Mouse (Mus musculus) megakaryocyte-erythroid progenitor cell, adult 5-6 weeks (primary cell): ENCODE data around the gene Ripk4. TPM values are rescaled to one million over a fixed set of nuclear protein-coding genes. Genes with fewer than 3 reads are reported as not detected.

Source experiments
- ATAC-seq: replicated peaks from 2 replicates; pipeline ENCODE4 v1.8.0; 2016; ENCODE audit warnings: mild to moderate bottlenecking, inconsistent platforms; ENCODE audit not compliant: severe bottlenecking, poor library complexity, low FRiP score, low TSS enrichment
- total RNA-seq, 2 experiments: library from RNA; stranded (forward) in 1 of 2; stranded (reverse) in 1 of 2; fragments of 200-1000, 215-1000 nt in 1 of 2; fragments of >200 nt in 1 of 2; fragmentation: Nextera tagmentation in 1 of 2; gene quantifications; 2 replicates each; pipeline ENCODE4 v1.2.3; 2014 to 2017

The Ripk4 gene
- total RNA-seq, 2 experiments from 2014 or later: not detected

- ATAC-seq: no peak
Measured at GRCm38 (mm10) chr16:97738030-97738429, 25.6 kb downstream of the Ripk4 start.

GRCm38 (mm10) chr16:97736562-97736961 is 27.0 kb downstream of the Ripk4 start:
- no peak for ATAC-seq

- ATAC-seq: no peak
Measured at GRCm38 (mm10) chr16:97734760-97735322, 28.7 kb downstream of the Ripk4 start.

GRCm38 (mm10) chr16:97733599-97733998 is 30.0 kb downstream of the Ripk4 start:
- no peak for ATAC-seq

- ATAC-seq: no peak
Measured at GRCm38 (mm10) chr16:97730321-97730720, 33.3 kb downstream of the Ripk4 start.

- ATAC-seq: no peak
Measured at GRCm38 (mm10) chr16:97726436-97726835, 37.2 kb downstream of the Ripk4 start.

GRCm38 (mm10) chr16:97720093-97720492 is 43.5 kb downstream of the Ripk4 start:
- ATAC-seq: no peak

- ATAC-seq: no peak
Measured at GRCm38 (mm10) chr16:97719392-97719983, 44.1 kb downstream of the Ripk4 start.

- ATAC-seq: no peak
Measured at GRCm38 (mm10) chr16:97716567-97716966, 47.0 kb downstream of the Ripk4 start.

- no peak for ATAC-seq
Measured at GRCm38 (mm10) chr16:97712129-97712528, 51.5 kb downstream of the Ripk4 start.

- ATAC-seq: no peak
Measured at GRCm38 (mm10) chr16:97701871-97702270, 61.7 kb downstream of the Ripk4 start.

- ATAC-seq: peak; percentile 62
Measured at GRCm38 (mm10) chr16:97697769-97698168, 65.8 kb downstream of the Ripk4 start.

GRCm38 (mm10) chr16:97695709-97696108 is 67.9 kb downstream of the Ripk4 start:
- ATAC-seq: no peak

Other genes starting within 250 kb of the Ripk4 start
- gene Fam3b, start 249.0 kb downstream of the Ripk4 start, total RNA-seq (2014; fragmentation: Nextera tagmentation): not detected in 2 replicates
- 3.7 TPM in 1 of 2 replicates, not detected in the other for gene Fam3b, start 249.0 kb downstream of the Ripk4 start, total RNA-seq (2017)
- not detected in 2 replicates for gene Tmprss2, start 152.6 kb downstream of the Ripk4 start, total RNA-seq (2014; fragmentation: Nextera tagmentation)
- not detected in 2 replicates for gene Tmprss2, start 152.6 kb downstream of the Ripk4 start, total RNA-seq (2017)
- 28.6 and 37.8 TPM in 2 replicates for gene Prdm15, start 88.1 kb upstream of the Ripk4 start, total RNA-seq (2014; fragmentation: Nextera tagmentation)
- gene Prdm15, start 88.1 kb upstream of the Ripk4 start, total RNA-seq (2017): 9.7 and 13.4 TPM in 2 replicates
- 10.0 and 19.5 TPM in 2 replicates for gene C2cd2, start 198.8 kb upstream of the Ripk4 start, total RNA-seq (2014; fragmentation: Nextera tagmentation)
- gene C2cd2, start 198.8 kb upstream of the Ripk4 start, total RNA-seq (2017): 18.2 and 21.9 TPM in 2 replicates
- 12.0 and 19.6 TPM in 2 replicates for gene Zbtb21, start 198.8 kb upstream of the Ripk4 start, total RNA-seq (2014; fragmentation: Nextera tagmentation)
- 7.5 and 10.3 TPM in 2 replicates for gene Zbtb21, start 198.8 kb upstream of the Ripk4 start, total RNA-seq (2017)
- gene B230307C23Rik, start 233.5 kb upstream of the Ripk4 start, total RNA-seq (2014; fragmentation: Nextera tagmentation): 25.2 and 35.0 TPM in 2 replicates
- 79.4 and 105 TPM in 2 replicates for gene B230307C23Rik, start 233.5 kb upstream of the Ripk4 start, total RNA-seq (2017)